Mouse (Mus musculus) heart, adult 11 months (tissue): Measurements from ENCODE around the gene Gm20821.
"Not testable (repeated sequence)": the region's sequence is repeated elsewhere in the genome, so short reads cannot be mapped to it uniquely, and the experiment has no call there.

ENCODE experiments used
- DNase-seq: peaks from one replicate; pipeline ENCODE4 v3.0.0; 2022

Gm20821 gene

DNA sequence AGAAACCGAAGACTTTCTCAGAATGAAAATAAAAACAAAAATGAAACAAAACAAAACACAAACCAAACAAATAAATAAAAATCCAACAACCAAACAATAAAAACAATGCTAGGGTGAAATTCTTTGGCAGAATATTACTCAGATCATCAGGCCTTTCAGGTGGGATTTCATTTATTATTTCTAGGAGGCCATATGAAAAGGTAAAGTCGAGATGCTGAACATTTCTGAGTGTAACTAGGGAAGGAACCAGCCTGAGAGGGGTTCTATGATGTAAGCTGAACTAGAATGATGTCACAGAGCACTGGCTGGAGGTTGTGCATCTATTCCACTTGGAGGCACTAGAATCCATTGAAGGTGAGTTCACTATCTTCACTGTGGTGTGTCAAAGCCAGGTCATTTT lies at the start of gene Gm20821:
Gene Gm20821 (plus strand): TSS at position 301 of the 400 bp plus-strand sequence.
- DNase-seq: not testable (repeated sequence)
